Mouse (Mus musculus) brain, embryonic 14.5 days (tissue): ENCODE measurements around the gene Fkbp10. TPM values are rescaled to one million over a fixed set of nuclear protein-coding genes. Genes with fewer than 3 reads are reported as not detected.

ENCODE experiments used
- DNase-seq: peaks from one replicate; pipeline ENCODE4 v3.0.0-alpha.2; 2011; ENCODE audit warnings: low read depth
- CTCF ChIP-seq: fragments of 200-500 bp; IDR thresholded peaks from 2 replicates; pipeline ENCODE4 v1.5.1; 2012; ENCODE audit warnings: inconsistent platforms, mild to moderate bottlenecking, moderate library complexity, borderline replicate concordance; ENCODE audit not compliant: insufficient read depth, insufficient read length; ENCODE audit errors: extremely low read depth
- POLR2A ChIP-seq: fragments of 200-500 bp; IDR thresholded peaks from 2 replicates; pipeline ENCODE4 v1.6.1; 2012; ENCODE audit warnings: mild to moderate bottlenecking, inconsistent platforms, borderline replicate concordance; ENCODE audit not compliant: poor library complexity, insufficient read depth, insufficient read length, severe bottlenecking; ENCODE audit errors: extremely low read depth
- polyA plus RNA-seq: library from polyadenylated mRNA; depleted of rRNA; stranded (reverse); fragments of >200 nt; gene quantifications from 2 replicates; pipeline ENCODE4 v1.2.3, GENCODE M21; 2012

Gene Fkbp10
- polyA plus RNA-seq, 1 experiment, result 32.8 TPM

GRCm38 (mm10) chr11:100395861-100396631 is 19.5 kb upstream of the Fkbp10 start:
- no peak for DNase-seq
- TF ChIP-seq CTCF (no peak), POLR2A (no peak)

- peak; percentile 20 for DNase-seq
- TF ChIP-seq POLR2A (no peak), CTCF (no peak)
Observed at GRCm38 (mm10) chr11:100396886-100397599, 18.5 kb upstream of the Fkbp10 start.

- TF ChIP-seq CTCF, result no peak
- TF ChIP-seq POLR2A, result peak; percentile 89
- peak; percentile 99 for DNase-seq
Observed at GRCm38 (mm10) chr11:100397600-100398389, 17.7 kb upstream of the Fkbp10 start, which contains the start of gene Jup. Gene Jup, minus strand, starts transcription at chr11:100397763.

DNA sequence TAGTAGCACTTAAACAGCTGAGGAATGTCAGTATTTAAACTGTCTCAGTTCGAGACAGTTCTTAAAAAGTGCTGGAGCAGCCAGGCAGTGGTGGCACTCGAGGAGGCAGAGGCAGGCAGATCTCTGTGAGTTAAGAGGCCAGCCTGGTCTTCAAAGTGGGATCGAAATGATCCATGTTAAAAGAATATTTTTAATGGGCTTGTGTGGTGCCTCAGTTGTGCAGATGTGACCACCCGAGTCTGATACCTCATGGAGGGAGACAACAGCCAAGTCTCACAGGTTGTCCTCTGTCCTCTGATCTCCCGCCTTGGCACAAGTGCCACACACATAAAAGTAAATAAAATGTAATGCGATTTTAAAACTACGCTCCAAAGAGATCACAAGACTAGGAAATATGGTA is 17.0 kb upstream of the Fkbp10 start:
- no peak for TF ChIP-seq CTCF
- TF ChIP-seq POLR2A, result no peak
- DNase-seq, result no peak

DNA sequence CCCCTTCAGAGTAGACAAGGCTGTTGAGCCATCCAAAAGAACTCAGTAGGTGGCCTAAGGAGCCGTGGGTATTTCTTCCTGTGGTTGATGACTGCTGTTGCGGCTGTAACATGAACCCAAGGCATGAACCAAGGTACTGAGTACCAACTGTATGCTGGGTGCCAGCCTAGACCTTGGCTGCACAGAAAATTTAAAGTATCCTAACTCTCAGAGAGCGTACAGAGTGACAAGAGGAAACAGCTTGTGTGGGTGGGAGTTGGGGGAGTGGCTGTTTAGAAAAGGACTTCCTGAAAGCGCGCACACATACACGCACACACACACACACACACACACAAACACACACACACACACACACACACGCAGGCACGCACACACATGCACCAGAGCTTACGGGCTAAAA is 16.2 kb upstream of the Fkbp10 start:
- no peak for DNase-seq
- TF ChIP-seq CTCF, result no peak
- TF ChIP-seq POLR2A, result no peak

GRCm38 (mm10) chr11:100399727-100400538 is 15.6 kb upstream of the Fkbp10 start:
- no peak for DNase-seq
- TF ChIP-seq POLR2A, result no peak
- TF ChIP-seq CTCF, result no peak

- DNase-seq, result no peak
Observed at GRCm38 (mm10) chr11:100400842-100401241, 14.7 kb upstream of the Fkbp10 start.

DNA sequence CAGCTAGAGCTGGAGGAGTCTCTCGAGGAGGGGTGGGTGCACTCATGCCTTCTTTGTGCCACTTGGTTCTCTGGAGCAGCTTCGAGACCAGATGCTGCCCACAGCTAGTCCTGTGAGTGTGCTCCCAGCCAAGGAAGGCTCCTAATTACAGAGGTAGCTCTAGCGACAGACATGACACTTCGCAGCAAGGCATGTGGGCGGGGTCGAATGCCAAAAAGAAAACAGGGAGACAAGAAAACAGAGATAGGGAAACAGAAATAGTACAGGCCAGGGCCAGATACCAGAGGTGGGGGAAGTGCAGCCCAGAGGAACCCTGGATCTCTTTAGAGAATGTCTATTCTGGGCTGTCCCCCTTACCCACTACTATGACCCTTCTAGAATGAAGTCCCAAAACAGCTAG is 13.3 kb upstream of the Fkbp10 start:
- TF ChIP-seq POLR2A, result no peak
- TF ChIP-seq CTCF, result no peak
- DNase-seq, result peak; percentile 23

More at GRCm38 (mm10) chr11:100400842-100401241, 14.7 kb upstream of the Fkbp10 start:
- TF ChIP-seq POLR2A, result no peak
- TF ChIP-seq CTCF, result no peak

GRCm38 (mm10) chr11:100402682-100403081 is 12.8 kb upstream of the Fkbp10 start:
- DNase-seq, result no peak
- TF ChIP-seq CTCF, result no peak
- no peak for TF ChIP-seq POLR2A

GRCm38 (mm10) chr11:100403445-100404134 is 11.9 kb upstream of the Fkbp10 start:
- TF ChIP-seq POLR2A, result no peak
- peak; percentile 40 for DNase-seq
